Mouse (Mus musculus) cerebellum, postnatal 25 days (tissue): Measurements from ENCODE around the gene 6030468B19Rik.
"Not testable (repeated sequence)": the region's sequence is repeated elsewhere in the genome, so short reads cannot be mapped to it uniquely, and the experiment has no call there.

Experiments used
- DNase-seq, 2 experiments: peaks; one replicate each; pipeline ENCODE4 v3.0.0; 2021; ENCODE audit warnings: mixed read lengths in 2 of 2

6030468B19Rik gene

DNA sequence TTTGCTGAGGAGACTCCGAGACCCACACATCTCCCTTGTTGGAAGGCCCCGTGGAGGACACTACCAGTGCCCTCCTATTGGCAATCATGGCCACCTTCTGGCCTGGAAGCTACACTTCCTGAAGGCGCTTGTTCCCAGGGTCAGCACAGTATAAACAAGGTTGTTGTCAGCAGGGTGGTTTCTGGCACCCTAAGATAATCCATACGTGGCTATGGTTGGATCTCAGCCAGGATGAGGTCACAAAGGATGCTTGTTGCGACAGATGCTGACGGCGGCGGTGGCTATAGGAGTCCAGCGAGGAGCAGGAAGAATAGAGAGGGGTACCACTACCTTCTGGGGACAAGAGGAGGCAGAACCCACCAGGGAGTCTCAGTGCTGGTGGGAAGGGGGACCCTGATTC lies 32.9 kb downstream of the 6030468B19Rik start:
- no peak for DNase-seq

DNA sequence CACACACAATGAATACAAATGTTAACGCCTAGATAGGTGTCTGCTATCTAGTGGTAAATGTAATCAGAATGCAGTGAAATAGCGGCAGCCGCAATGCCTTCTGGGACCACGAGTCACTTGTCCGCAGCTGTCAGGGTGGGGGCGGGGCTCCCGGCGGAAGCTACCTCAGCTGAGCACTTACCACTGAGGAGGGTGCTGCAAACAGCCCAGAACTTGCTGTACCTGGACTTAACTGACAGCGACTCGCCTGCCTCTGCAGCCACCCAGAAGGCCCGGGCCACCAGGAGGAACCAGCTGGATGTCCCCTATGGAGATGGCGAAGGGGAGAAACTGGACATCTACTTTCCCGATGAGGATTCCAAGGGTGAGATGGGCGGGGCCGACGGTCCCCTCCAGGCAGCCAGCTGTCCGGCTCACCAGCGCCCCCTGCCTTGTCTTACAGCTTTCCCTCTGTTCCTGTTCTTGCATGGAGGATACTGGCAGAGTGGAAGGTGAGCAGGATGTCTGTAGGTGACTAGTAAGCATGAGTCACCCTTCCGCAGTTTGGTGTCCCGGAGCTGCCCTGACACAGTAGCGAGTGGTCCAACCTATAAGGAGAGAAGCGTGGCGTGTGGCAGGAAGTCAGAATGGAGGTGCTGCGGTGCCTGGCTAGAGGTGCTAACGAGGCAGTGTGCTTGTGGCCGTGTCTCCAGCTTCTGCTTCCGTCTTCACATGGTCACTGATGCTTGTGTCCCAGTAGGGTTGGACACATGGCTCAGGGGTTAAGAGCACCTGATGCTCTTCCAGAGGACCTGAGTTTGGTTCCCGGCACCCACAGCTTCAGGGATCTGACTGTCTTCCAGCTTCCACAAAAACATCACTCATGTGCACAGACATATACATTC lies 34.9 kb downstream of the 6030468B19Rik start:
- DNase-seq: peak; percentile 48 to 76

DNA sequence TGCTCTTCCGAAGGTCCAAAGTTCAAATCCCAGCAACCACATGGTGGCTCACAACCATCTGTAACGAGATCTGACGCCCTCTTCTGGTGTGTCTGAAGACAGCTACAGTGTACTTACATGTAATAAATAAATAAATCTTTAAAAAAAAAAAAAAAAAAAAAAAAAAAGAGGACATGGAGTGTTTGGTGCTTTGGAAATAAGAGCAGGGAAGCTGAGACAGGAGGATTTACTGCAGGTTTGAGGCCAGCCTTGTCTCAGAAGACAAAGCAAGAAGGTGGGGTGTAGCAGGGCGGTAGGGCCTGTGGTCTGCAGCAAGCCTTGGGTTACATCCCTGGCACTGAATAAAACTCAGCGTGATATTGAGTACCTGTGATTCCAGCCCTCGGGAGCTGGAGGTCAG lies 36.0 kb downstream of the 6030468B19Rik start:
- DNase-seq: not testable (repeated sequence)

DNA sequence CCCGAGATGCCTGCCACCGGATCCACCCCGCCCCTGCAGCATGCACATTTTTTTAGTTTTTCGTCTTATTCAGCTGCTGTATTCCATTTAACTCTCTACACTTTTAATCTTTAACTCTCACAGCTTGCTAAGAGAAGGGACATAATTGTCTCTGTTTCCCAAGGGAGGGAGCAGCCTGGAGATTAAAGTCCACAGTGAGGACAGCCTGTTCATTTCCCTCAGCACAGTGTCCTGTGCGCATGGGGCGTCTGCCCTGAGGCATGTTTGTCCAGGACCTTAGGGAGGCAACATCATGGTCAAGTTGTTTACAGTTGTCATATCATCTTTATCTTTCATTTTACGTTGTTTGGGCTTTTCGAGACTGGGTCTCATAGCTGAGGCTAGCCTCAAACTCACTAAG lies 36.6 kb downstream of the 6030468B19Rik start:
- DNase-seq: no peak

DNA sequence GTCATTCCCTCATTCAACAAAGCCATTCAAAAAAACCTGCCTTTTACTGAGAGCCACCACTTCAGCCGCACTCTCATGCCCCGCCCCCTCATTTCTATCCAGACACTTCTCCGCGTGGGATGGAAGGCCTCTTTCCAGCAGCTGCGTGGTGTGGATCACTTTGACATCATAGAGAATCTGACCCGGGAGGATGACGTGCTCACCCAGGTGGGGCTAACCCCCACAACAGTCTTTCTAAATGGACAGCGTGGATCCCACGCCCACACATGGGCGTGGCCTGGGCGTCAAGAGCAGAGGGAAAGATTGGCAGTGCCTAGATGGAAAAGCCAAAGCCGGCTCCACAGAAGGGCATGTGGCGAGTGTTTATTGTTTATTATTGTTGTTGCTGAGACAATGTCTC lies 38.8 kb downstream of the 6030468B19Rik start:
- no peak for DNase-seq

DNA sequence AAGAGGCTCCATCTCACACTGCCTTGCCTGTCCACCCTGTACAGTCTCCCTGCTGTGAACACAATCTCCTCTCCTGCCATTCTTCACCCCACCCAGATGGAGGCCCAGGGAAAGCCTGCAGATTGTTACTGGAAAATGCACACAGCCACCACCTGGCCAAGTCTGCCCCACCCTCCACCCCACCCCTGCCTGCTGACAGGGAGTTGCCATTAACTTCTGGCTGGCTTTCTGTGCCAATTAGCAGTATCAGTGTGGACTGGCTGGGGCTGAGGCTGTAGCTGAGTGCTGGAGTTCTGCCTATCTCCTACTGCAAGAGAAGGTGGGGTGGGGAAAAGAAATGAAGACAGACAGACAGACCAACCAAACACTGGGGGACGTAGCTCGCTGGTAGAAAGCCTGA lies 41.1 kb downstream of the 6030468B19Rik start:
- DNase-seq: no peak

DNA sequence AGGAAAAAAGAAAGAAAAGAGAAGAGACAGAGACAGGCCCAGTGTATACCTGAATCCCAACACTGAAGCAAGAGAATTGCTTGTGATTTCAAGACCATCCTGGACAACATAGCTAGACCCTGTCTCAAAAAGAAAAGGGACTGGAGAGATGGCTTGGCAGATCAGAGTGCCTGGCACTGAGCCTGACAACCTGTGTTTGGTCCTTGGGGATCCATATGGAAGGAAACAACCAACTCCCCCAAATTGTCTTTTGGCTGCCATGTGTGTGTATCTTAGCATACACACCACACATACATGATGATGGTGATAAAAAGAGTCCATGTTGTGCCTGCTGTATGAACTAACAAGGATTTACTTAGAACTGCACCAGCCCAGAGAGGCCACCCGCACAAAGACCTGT lies 41.6 kb downstream of the 6030468B19Rik start:
- no peak for DNase-seq

DNA sequence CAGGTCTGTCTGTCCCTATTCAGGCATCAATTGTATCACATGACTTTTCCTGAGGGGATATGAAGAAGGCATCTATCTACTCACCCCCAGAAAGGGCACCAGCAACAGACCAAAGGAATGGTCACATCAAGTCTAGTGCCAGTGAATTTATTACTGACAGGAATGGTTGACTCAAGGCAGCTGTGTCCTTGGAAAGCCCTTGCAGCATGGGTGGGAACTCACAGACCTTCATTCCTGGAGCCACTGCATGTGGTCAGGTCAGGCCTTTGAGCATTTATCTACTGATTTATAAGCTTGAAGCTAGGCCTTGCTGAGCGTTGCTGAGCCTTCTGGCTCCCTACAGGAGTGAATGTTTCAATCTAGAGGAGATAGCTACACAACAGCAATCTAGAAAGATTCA lies 43.5 kb downstream of the 6030468B19Rik start:
- DNase-seq: no peak

DNA sequence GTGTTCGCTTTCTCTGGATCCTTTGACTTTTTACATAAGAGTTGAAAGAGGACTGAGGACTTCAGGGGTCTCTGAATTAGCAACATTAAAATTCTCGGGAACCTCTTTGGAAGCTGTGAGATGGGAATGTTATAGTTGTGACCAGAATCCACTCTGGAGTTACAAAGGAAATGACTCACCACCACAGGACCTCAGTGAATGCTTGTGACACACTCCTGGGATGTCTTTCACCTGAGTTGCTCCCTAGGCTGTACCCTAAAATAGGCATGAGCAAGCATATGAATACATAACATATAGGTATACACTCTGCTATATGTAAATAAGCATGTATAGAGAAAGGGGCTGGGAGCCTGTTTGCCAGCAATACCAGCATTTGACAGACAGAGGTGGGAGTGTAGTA lies 46.0 kb downstream of the 6030468B19Rik start:
- no peak for DNase-seq

DNA sequence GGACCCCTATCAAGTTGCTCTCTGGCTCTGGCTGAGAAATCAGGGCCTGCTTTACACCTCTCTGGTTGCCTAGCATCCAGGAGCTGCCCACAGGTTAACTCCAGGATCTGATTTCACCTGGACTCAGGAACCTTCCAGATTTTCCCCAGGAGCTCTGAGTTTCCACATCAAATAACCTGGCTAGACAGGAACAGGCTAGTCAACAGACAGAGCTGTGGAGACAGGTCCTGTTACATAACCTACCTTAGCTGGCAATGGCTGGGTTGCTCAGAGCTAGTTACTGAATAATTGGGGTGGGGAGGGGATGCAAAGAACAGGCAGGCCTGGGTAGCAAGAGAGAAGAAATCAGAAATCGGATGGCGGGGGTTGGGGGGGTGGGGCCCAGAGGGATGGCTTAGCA lies 47.5 kb downstream of the 6030468B19Rik start:
- no peak for DNase-seq

DNA sequence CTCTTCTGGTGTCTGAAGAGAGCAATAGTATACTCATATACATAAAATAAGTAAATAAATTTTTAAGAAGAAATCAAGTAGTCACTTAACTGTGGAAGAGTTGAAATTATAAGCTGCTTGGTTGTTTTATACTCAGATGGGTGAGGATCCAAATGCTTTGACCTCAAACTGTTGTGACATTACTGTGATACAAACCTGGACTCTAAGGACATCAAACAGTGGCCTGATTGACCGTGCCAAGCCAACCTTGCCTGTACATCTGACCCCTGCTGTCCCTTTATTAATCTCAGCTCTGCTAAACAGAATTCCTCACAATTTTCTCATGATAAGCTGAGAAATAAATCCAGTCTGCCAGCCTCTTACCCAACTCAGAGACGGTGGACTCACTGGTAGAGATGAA lies 48.2 kb downstream of the 6030468B19Rik start:
- no peak for DNase-seq

DNA sequence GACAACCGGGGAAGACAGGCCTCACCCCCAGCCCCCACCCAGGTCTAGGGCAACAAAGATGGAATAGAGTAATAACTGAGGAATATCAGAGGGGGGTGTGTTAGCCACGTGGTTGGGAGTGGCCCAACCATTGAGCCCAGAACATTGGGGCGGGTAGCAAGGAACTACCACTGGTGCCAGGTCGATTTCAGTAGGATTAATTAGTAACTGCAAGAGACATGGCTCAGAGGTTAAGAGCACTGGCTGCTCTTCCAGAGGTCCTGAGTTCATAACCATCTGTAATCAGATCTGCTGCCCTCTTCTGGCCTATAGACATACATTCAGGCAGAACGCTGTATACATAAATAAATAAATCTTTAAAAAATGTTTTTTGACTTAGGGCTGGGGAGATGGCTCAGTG lies 49.2 kb downstream of the 6030468B19Rik start:
- no peak for DNase-seq

DNA sequence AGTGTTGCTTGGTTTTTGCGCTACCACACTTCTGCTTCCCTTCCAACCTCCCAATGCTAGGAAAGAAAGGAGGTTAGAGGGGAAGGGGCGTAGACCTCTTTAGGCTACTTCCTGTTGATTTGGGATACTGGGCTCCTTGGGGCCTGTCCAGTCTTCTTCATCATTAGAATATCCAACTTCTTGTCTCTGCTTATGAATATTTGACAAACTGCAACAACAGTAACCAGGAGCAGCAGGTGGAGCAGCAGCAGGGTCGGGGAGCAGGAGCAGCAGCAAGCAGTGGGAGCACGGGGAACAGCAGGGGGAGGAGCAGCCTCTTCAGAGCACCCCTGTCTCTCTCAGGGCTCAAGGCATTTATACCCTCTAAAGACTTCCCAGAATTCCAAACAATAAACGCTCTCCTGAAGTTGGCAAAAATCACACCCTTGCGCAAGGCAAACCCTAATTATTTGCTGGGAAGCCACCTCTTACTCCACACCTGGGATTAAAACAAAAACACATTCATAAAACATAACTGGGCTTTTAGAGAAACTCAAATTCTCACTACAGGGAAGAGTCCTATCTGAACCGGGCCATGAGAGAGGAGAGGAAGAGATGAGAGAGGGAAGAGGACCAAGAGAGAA lies 50.2 kb downstream of the 6030468B19Rik start:
- DNase-seq: no peak

DNA sequence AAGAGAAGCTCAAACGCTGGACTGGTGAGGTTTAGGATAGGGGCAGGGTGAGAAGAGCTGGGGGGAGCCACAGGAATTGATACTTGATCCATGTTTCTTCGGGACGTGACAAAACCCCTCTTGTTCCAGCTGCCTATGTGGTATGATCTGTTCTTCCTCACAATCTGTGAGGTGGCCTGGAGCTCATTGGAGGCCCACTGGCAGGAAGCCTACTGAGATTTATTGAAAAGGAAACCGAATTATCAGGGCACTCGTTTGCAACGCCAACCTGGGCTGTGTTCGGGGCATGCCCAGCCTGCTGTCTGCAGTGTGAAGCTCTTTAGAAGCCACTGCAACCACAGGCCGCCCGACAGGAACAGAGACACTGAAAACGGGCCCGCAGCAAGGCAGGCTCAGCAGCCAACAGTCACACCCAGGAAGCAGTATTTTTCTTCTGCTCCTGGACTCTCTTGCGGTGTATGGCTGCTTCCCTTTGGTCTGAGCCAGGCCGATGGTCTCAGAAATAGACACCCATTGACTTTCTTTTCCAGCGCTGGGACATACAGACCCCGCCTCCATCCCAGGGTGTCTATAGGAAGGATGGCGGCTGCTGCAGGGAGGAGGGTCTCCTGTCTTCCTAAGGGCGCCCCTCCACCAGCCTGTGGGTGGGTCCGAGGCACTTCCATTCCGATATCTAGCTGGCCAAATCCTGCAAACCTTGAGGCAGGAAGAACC lies 51.0 kb downstream of the 6030468B19Rik start:
- DNase-seq: no peak

DNA sequence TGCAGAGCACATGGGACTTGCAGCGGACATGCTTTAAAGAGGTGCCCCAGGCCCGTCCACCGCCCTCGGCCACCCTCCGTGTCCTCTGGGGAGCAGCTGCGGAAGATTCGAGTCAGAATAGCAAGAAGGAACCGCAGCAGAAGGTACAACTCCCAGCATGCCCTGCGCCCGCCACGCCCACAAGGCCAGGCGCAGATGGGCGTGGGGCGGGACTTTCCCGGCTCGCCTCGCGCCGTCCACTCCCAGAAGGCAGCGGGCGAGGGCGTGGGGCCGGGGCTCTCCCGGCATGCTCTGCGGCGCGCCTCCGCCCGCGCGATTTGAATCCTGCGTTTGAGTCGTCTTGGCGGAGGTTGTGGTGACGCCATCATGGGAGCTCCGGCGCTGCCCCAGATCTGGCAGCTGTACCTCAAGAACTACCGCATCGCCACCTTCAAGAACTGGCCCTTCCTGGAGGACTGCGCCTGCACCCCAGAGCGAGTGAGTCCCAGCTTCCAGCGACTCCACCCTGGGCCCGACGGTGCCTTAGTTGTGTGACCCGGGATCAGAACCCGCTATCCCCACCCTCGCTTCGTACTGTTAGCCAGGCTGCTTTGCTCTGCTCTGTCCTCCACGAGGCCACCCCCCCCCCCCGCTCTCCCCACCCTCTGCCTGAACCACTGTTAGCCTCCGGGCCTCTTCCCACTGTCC lies 51.7 kb downstream of the 6030468B19Rik start, which contains the start of gene Birc5:
TSS of gene Birc5 (plus strand) at position 267 of the 687 bp plus-strand sequence.
- DNase-seq: peak; percentile 96 to 98

DNA sequence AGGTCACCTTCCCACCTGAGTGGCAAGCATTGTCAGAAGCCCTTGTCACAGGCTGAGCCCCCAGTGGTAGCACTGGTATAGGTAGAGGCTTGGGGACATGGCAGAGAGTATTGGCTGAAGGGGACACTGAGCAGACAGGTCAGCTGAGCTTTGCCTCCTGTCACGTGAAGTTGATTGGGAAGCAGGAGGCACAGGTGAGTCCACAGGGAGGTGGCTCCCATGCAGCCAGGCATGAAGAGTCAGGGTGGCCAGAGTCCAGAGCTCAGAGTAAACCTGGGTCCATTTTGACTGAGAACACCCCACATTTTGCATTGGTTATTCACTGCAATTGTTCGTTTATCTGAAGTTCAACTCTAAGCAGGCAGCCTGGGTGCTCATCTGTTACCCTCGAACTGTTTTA lies 55.4 kb downstream of the 6030468B19Rik start:
- no peak for DNase-seq

DNA sequence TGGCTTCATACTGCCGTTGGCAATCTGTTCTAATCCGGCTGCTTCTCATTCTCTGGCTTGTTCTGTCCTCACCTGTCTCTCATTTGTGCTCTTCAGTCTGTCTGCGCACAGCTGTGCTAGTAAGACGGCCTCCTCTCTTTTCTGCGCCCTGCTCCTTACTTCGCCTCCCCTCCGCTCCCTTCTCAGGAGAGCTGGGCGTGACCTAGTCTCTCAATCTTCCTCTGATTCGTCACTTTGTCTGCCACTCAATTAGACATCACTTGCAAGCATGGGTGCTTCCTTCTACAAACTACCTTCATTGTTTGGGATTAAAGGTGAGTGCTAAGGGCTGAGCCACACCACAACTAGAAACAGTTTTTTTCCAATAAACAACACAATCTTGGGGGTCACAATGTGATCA lies 56.8 kb downstream of the 6030468B19Rik start:
- DNase-seq: no peak

DNA sequence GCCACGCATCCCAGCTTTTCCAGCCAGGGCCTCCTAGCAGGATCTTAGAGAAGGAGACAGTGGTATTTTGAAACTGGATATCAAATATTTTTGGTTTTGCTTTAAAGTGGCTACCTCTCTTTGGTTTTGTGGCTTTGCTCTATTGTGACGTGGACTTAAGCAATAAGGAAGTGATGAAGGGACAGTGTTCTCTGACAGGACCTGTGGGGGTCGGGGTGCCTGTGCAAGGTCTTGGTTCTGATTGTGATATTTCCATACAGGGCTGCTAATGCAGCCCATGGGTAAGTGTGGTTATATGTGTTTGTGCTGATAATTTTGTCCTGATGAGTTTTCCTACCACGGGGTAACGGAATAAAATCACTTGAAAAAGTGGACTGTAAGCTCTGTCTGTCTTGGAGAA lies 57.9 kb downstream of the 6030468B19Rik start:
- DNase-seq: no peak

DNA sequence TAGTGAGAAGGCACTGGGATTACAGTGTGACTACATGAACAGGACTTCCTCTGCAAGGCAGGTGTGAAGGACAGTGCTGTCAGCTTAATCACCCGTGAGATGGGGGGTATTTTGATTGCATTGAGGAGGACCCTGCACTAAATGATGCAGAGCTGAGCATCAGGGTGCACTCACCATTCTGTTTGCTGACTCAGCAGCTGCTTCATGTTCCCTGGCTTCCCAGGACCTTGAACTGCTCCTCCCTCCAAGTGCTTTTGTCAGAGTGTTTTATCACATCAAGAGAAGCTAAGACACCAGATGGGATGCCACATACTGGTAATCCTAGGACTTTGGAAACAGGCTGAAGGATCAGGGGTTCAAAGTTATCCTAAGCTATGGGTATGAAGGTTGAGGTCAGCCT lies 58.5 kb downstream of the 6030468B19Rik start:
- DNase-seq: no peak
